Mouse (Mus musculus): Measurements from ENCODE around the gene Rubcn.

DNA sequence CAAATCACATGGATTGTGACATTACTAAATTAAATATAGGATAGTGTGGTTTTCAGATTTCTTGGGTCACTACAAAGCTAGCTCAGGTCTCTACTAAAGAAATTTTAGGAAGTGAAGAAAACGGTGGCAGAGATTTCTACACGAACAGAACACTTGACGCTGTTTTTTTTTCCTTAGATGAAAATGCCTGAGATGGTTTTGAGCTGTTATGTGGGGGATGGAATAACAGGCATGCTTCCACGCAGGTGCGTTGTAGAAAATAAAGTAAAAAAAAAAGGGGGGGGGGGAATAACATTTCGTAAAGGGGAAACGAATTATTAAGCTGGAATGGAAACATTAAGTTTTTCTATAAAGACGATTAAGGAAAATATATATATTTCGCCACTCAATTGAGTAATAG is 735 bp downstream of the Rubcn start:
- TF ChIP-seq CTCF (IDR thresholded peaks at IDR 0.05) = no peak
- TF ChIP-seq EP300 (IDR thresholded peaks at IDR 0.05) = no peak

All from lung, postnatal 0 days (tissue).